Mouse (Mus musculus) Muller cell, postnatal 12 days (primary cell): Measurements from ENCODE around the gene Ndst4.

Experiments used
- DNase-seq: peaks from one replicate; pipeline ENCODE4 v3.0.0-alpha.2; 2015; ENCODE audit errors: inconsistent ontology term

Gene Ndst4

GRCm38 (mm10) chr3:125403601-125404396 is at the start of gene Ndst4:
Gene Ndst4, plus strand, starts transcription at chr3:125404076.
- DNase-seq = peak; percentile 73

- no peak for DNase-seq
Measured at GRCm38 (mm10) chr3:125397443-125397842, 6.4 kb upstream of the Ndst4 start.

- no peak for DNase-seq
Measured at GRCm38 (mm10) chr3:125406456-125406855, 2.6 kb downstream of the Ndst4 start.

DNA sequence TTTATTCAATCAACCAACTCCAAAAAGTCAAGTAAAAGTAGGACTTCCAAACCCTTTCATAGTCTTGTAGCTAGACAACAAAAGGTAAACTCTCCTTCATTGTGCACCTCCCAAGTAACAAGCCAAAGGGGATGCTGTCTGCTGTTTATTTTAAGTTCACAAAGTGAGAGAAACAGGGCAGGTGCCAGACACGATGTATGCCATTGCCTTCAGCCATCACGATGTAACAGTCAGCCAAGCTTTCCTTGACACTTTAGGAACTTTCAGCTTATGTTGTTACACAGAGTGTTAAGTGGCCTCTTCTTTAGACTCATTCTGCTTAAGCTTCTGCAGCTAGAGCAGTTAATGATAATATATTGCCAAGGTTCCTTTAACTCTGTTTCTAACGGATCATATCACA is 3.1 kb downstream of the Ndst4 start:
- DNase-seq = no peak

GRCm38 (mm10) chr3:125466894-125467652 is 63.2 kb downstream of the Ndst4 start:
- no peak for DNase-seq

DNA sequence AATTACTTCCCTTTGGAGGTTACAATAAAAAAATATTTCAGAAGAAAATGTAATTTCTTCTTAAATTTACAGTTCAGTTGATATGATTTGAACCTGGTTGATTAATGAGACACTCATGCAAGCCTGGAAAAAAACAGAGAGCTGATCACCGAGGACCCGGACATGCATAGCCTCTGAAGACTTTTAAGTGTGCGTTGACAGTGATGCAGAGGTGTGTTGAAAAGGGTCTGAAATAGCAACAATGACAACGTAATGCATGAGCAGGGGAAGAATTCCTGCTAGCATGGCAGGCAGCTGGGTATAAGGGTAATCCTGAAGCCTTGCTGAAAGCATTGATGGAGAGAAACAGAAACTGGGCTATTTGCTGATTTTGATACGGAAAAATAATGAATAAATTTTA is 106.2 kb downstream of the Ndst4 start:
- no peak for DNase-seq

DNA sequence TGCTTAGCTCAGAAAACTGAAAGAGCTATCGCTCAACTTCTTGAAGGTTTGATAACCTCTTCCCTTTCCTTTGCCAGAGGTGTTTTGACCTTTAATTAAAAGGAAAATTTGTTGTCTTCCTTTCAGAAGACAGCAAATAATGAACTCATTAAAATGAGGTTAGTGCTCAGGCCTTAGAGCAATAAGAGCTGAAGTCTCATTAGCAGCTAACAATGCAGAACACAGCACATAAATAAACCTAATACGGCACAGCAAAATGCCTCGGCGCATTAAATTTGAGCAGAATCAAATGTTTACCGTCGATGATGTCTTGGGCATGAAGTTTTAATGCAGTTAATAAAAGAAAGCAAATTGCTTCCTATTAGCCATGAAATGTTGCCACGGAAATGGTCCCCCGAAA is 129.5 kb downstream of the Ndst4 start:
- DNase-seq = peak; percentile 9

- no peak for DNase-seq
Measured at GRCm38 (mm10) chr3:125570602-125571001, 166.7 kb downstream of the Ndst4 start.

GRCm38 (mm10) chr3:125632233-125632632 is 228.4 kb downstream of the Ndst4 start:
- no peak for DNase-seq

- no peak for DNase-seq
Measured at GRCm38 (mm10) chr3:125655009-125655635, 251.2 kb downstream of the Ndst4 start.

DNA sequence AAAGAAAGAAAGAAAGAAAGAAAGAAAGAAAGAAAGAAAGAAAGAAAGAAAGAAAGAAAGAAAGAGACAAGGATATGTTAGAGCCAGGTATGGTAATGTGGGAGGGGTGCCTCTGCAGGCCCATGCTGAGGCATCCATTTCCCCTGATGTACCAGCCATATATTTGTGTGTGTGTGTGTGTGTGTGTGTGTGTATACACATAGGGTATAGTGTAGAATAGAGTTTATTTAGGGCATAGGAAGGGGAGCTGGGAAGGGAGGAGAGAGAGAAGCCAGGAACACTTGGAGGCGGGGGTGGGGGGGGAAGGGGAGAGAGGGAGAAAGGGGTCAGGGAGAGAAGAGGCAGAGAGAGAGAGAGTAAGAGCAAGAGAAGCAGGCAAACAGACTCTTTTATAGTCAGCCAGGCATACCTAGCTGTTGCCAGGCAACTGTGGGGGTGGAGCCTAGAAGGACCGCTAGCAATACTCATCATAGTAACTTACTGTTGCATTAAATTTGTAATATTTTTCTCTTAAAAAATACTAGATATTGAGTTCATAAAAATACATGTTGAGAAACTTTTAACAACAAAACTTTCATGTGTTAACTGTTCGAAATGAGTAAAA is 256.3 kb downstream of the Ndst4 start:
- no peak for DNase-seq

GRCm38 (mm10) chr3:125660884-125661532 is 257.1 kb downstream of the Ndst4 start:
- DNase-seq = no peak

GRCm38 (mm10) chr3:125673997-125674794 is 270.3 kb downstream of the Ndst4 start:
- no peak for DNase-seq

- DNase-seq = no peak
Measured at GRCm38 (mm10) chr3:125675211-125675896, 271.5 kb downstream of the Ndst4 start.

- peak; percentile 31 for DNase-seq
Measured at GRCm38 (mm10) chr3:125678924-125679323, 275.0 kb downstream of the Ndst4 start.

DNA sequence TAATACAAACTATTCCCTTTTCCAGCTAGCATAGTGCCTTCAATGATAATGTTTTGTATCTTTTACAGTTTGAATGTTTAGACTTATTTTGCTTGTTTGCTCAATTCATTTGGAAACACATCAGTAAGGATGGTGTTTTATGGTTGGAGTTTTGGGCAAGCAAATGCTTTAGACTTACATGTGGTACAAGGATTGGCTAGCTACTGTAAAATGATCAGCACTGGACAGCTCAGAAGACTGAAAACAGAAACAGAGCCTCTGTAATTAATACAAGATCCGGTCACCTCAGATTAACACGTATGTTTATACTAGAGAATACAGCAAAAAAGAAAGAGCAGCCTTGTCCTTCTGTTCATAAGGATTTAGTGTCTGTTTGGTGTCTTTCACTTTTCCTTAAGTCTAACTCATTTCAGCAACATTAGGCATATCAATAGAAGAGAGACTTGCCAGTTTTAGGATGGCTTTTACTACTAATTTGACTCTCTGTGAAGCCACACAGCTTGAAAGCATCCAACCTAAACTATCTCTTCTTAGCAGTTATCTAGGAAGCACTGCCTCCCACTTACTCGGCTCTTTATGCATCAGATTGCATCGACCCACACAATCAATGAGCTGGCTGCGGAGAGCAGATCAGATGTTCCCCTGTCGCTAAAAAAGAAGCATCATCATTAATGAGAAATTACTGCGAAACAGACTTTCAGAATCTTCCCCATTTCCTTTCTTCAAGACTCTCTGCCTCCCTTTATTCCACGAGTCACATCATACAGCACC is 279.8 kb downstream of the Ndst4 start:
- no peak for DNase-seq

GRCm38 (mm10) chr3:125684583-125684982 is 280.7 kb downstream of the Ndst4 start:
- no peak for DNase-seq

DNA sequence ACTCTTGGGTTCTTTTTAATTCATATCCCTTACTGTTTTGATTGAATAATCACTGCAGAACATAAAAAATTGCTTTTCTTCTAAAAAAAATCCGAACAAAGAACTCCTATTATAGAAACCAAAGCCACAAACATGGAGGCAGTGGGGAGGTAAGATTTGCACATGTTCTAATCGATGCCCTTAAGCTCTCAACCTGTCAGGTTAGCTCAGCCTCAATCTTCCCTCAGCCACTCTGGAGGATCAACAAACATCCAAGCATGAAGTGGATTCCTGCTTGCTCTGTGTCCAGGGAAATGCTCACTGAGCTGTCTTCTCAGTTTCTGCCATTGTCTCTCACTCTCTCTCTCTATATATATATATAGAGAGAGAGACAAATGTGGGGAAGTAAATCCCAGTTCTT is 283.7 kb downstream of the Ndst4 start:
- DNase-seq = no peak

DNA sequence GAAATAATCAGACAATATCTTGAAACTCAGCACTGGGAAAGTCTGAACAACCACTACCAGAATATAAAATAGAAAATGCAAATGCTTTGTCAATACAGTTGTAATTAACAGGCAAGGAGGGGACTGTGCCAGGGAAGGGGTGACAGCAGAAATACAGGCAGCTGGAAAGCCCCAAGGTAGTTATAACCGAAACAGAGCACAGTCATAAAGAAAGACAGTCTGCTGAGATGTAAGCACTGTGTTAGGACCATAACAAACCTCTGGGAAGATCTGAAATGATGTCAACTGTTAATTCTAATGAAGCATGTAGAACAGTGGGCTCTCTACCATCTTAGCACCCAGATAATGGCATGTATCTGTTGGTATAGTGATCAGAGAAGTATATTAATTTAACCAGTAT is 287.1 kb downstream of the Ndst4 start:
- no peak for DNase-seq
